Mouse (Mus musculus) T-helper 2 cell (primary cell): ENCODE measurements at regions not wholly inside any gene's neighbourhood (a gene's known extent, or its start where the extent isn't known, plus 50 kb on each side); places are given as distances from the start of the nearest gene placed in this dataset.
"Not testable (repeated sequence)": the region's sequence is repeated elsewhere in the genome, so short reads cannot be mapped to it uniquely, and the experiment has no call there.

Experiments
- in situ Hi-C: fragments of 300-600 bp; cut with MboI, MseI; formaldehyde crosslinking; loops from one replicate; pipeline ENCODE4 v1.15.1; 2025; ENCODE audit warnings: high pct_unique_total_duplicates

- in situ Hi-C loops: no loop called here
Observed at GRCm38 (mm10) chr16:23838696-23839095, 52.1 kb downstream of the Sst start.

- in situ Hi-C loops: no loop called here
Observed at GRCm38 (mm10) chr16:23838114-23838513, 52.6 kb downstream of the Sst start.

- in situ Hi-C loops: no loop called here
Observed at GRCm38 (mm10) chr16:23834991-23835390, 55.8 kb downstream of the Sst start.

- in situ Hi-C loops: no loop called here
Observed at GRCm38 (mm10) chr16:23833603-23834002, 57.2 kb downstream of the Sst start.

GRCm38 (mm10) chr16:23833042-23833423 lies 57.7 kb downstream of the Sst start:
- in situ Hi-C loops: no loop called here

- in situ Hi-C loops: no loop called here
Observed at GRCm38 (mm10) chr16:23832393-23833041, 58.2 kb downstream of the Sst start.

GRCm38 (mm10) chr16:23825662-23826061 lies 65.1 kb downstream of the Sst start:
- in situ Hi-C loops: no loop called here

- in situ Hi-C loops: no loop called here
Observed at GRCm38 (mm10) chr16:23785216-23785615, 105.5 kb downstream of the Sst start.

- in situ Hi-C loops: no loop called here
Observed at GRCm38 (mm10) chr16:23784021-23784897, 106.5 kb downstream of the Sst start.

GRCm38 (mm10) chr16:23780440-23781231 lies 110.1 kb downstream of the Sst start:
- in situ Hi-C loops: no loop called here

GRCm38 (mm10) chr16:23777894-23778293 lies 112.9 kb downstream of the Sst start:
- in situ Hi-C loops: no loop called here

GRCm38 (mm10) chr16:23777041-23777440 lies 113.7 kb downstream of the Sst start:
- in situ Hi-C loops: no loop called here

- in situ Hi-C loops: no loop called here
Observed at GRCm38 (mm10) chr16:23776501-23776900, 114.3 kb downstream of the Sst start.

GRCm38 (mm10) chr16:23758136-23758812 lies 132.5 kb downstream of the Sst start:
- in situ Hi-C loops: no loop called here

- in situ Hi-C loops: no loop called here
Observed at GRCm38 (mm10) chr16:23737026-23737425, 153.7 kb downstream of the Sst start.

GRCm38 (mm10) chr16:23735722-23736121 lies 155.0 kb downstream of the Sst start:
- in situ Hi-C loops: no loop called here

- in situ Hi-C loops: no loop called here
Observed at GRCm38 (mm10) chr16:23726562-23726961, 164.2 kb downstream of the Sst start.

GRCm38 (mm10) chr16:23721745-23722144 lies 169.0 kb downstream of the Sst start:
- in situ Hi-C loops: no loop called here

- in situ Hi-C loops: no loop called here
Observed at GRCm38 (mm10) chr16:23701156-23701555, 180.5 kb upstream of the Masp1 start.

GRCm38 (mm10) chr16:23694226-23694625 lies 173.6 kb upstream of the Masp1 start:
- in situ Hi-C loops: not testable (repeated sequence)

GRCm38 (mm10) chr16:23690061-23690460 lies 169.4 kb upstream of the Masp1 start:
- in situ Hi-C loops: no loop called here

GRCm38 (mm10) chr16:23686783-23687182 lies 166.2 kb upstream of the Masp1 start:
- in situ Hi-C loops: no loop called here
